Mouse (Mus musculus): ENCODE data around the gene Brpf3. TPM values are rescaled to one million over a fixed set of nuclear protein-coding genes. Genes with fewer than 3 reads are reported as not detected.

The Brpf3 gene
- total RNA-seq, 1 experiment: 24.5 TPM

GRCm38 (mm10) chr17:28776817-28777216, 24.1 kb upstream of the Brpf3 start:
- in situ Hi-C loops (cut with MboI; ENCODE audit: low sequenced_read_pairs in 2 of 2, unreplicated experiment in 2 of 2): no loop called here
- Histone ChIP-seq H3K4me1 (ENCODE audit: control insufficient read depth in 2 of 2, insufficient read depth in 2 of 2, low read length in 2 of 2, poor library complexity in 1 of 2) (peaks cover 0 to 15% of the 10 kb centered on the region in 2 experiments; a peak in 2 of 4 replicates), H3K36me3 (ENCODE audit: control insufficient read depth, insufficient read depth, low read length, poor library complexity, severe bottlenecking) (peaks cover 3% of the 10 kb centered on the region; the same call in 1 of the 2 replicates), H3K27ac (ENCODE audit: insufficient read depth, low read depth, low read length, poor library complexity, severe bottlenecking) (no peak overlapping the region), H3K9ac (ENCODE audit: insufficient read depth, low read depth, low read length, poor library complexity, severe bottlenecking) (no peak overlapping the region), H3K4me3 (ENCODE audit: insufficient read depth in 1 of 2, low read depth in 1 of 2, low read length in 2 of 2, poor library complexity in 1 of 2, severe bottlenecking in 1 of 2) (no peak overlapping the region), H3K9me3 (ENCODE audit: control insufficient read depth, insufficient read depth, low read depth, low read length) (no peaks in the 10 kb centered on the region)
- no peak for DNase-seq (ENCODE audit: low read depth, low spot score)
- TF ChIP-seq ZC3H11A (IDR thresholded peaks at IDR 0.05; ENCODE audit: borderline replicate concordance, low read depth, low read length): peak; percentile 23; the same call in 1 of the 2 replicates
- no peak for TF ChIP-seq CHD2 (IDR thresholded peaks at IDR 0.05; ENCODE audit: low read depth, low read length)
- TF ChIP-seq ZNF384 (IDR thresholded peaks at IDR 0.05; ENCODE audit: low read depth, low read length): no peak

- no peaks in the 10 kb centered on the region for H3K9me3 ChIP-seq (ENCODE audit: control insufficient read depth, insufficient read depth, low read depth, low read length)
- no peak overlapping the region for H3K9ac ChIP-seq (ENCODE audit: insufficient read depth, low read depth, low read length, poor library complexity, severe bottlenecking)
- peaks cover 3% of the 10 kb centered on the region; the same call in 1 of the 2 replicates for H3K36me3 ChIP-seq (ENCODE audit: control insufficient read depth, insufficient read depth, low read length, poor library complexity, severe bottlenecking)
- no peak for DNase-seq (ENCODE audit: low read depth, low spot score)
- H3K27ac ChIP-seq (ENCODE audit: insufficient read depth, low read depth, low read length, poor library complexity, severe bottlenecking): no peak overlapping the region
- peak overlapping the region in 1 of 2 experiments; percentile 14; a peak in 1 of 4 replicates for H3K4me3 ChIP-seq (ENCODE audit: insufficient read depth in 1 of 2, low read depth in 1 of 2, low read length in 2 of 2, poor library complexity in 1 of 2, severe bottlenecking in 1 of 2)
- no peak for TF ChIP-seq ZNF384 (IDR thresholded peaks at IDR 0.05; ENCODE audit: low read depth, low read length)
- TF ChIP-seq HCFC1 (IDR thresholded peaks at IDR 0.05; ENCODE audit: borderline replicate concordance, insufficient read depth, low read length): no peak
- TF ChIP-seq MAFK (IDR thresholded peaks at IDR 0.05; ENCODE audit: insufficient read depth, low read depth, low read length): no peak
- TF ChIP-seq CHD2 (IDR thresholded peaks at IDR 0.05; ENCODE audit: low read depth, low read length): no peak
- TF ChIP-seq ZC3H11A (IDR thresholded peaks at IDR 0.05; ENCODE audit: borderline replicate concordance, low read depth, low read length): no peak
- H3K4me1 ChIP-seq (ENCODE audit: control insufficient read depth in 2 of 2, insufficient read depth in 2 of 2, low read length in 2 of 2, poor library complexity in 1 of 2): peaks cover 1 to 17% of the 10 kb centered on the region in 2 experiments
- in situ Hi-C loops (cut with MboI; ENCODE audit: low sequenced_read_pairs in 2 of 2, unreplicated experiment in 2 of 2): no loop called here
Measured at GRCm38 (mm10) chr17:28777231-28778005, 23.5 kb upstream of the Brpf3 start.

GRCm38 (mm10) chr17:28779735-28780134, 21.2 kb upstream of the Brpf3 start:
- no peak for DNase-seq (ENCODE audit: low read depth, low spot score)
- H3K9ac ChIP-seq (ENCODE audit: insufficient read depth, low read depth, low read length, poor library complexity, severe bottlenecking): no peak overlapping the region
- in situ Hi-C loops (cut with MboI; ENCODE audit: low sequenced_read_pairs in 2 of 2, unreplicated experiment in 2 of 2): no loop called here
- TF ChIP-seq ZNF384 (IDR thresholded peaks at IDR 0.05; ENCODE audit: low read depth, low read length) (no peak), CHD2 (IDR thresholded peaks at IDR 0.05; ENCODE audit: low read depth, low read length) (no peak), ZC3H11A (IDR thresholded peaks at IDR 0.05; ENCODE audit: borderline replicate concordance, low read depth, low read length) (no peak), HCFC1 (IDR thresholded peaks at IDR 0.05; ENCODE audit: borderline replicate concordance, insufficient read depth, low read length) (no peak), MAFK (IDR thresholded peaks at IDR 0.05; ENCODE audit: insufficient read depth, low read depth, low read length) (no peak)
- peaks cover 3% of the 10 kb centered on the region; the same call in 1 of the 2 replicates for H3K36me3 ChIP-seq (ENCODE audit: control insufficient read depth, insufficient read depth, low read length, poor library complexity, severe bottlenecking)
- H3K4me3 ChIP-seq (ENCODE audit: insufficient read depth in 1 of 2, low read depth in 1 of 2, low read length in 2 of 2, poor library complexity in 1 of 2, severe bottlenecking in 1 of 2): no peak overlapping the region
- H3K9me3 ChIP-seq (ENCODE audit: control insufficient read depth, insufficient read depth, low read depth, low read length): no peaks in the 10 kb centered on the region
- no peak overlapping the region for H3K27ac ChIP-seq (ENCODE audit: insufficient read depth, low read depth, low read length, poor library complexity, severe bottlenecking)
- peaks cover 5 to 24% of the 10 kb centered on the region in 2 experiments for H3K4me1 ChIP-seq (ENCODE audit: control insufficient read depth in 2 of 2, insufficient read depth in 2 of 2, low read length in 2 of 2, poor library complexity in 1 of 2)

- Histone ChIP-seq H3K27ac (ENCODE audit: insufficient read depth, low read depth, low read length, poor library complexity, severe bottlenecking) (peak overlapping the region; percentile 76; the same call in 1 of the 2 replicates), H3K4me1 (ENCODE audit: control insufficient read depth in 2 of 2, insufficient read depth in 2 of 2, low read length in 2 of 2, poor library complexity in 1 of 2) (peaks cover 5 to 24% of the 10 kb centered on the region in 2 experiments), H3K9me3 (ENCODE audit: control insufficient read depth, insufficient read depth, low read depth, low read length) (no peaks in the 10 kb centered on the region), H3K4me3 (ENCODE audit: insufficient read depth in 1 of 2, low read depth in 1 of 2, low read length in 2 of 2, poor library complexity in 1 of 2, severe bottlenecking in 1 of 2) (no peak overlapping the region), H3K9ac (ENCODE audit: insufficient read depth, low read depth, low read length, poor library complexity, severe bottlenecking) (no peak overlapping the region; the same call in 1 of the 2 replicates), H3K36me3 (ENCODE audit: control insufficient read depth, insufficient read depth, low read length, poor library complexity, severe bottlenecking) (peaks cover 3% of the 10 kb centered on the region; the same call in 1 of the 2 replicates)
- no peak for DNase-seq (ENCODE audit: low read depth, low spot score)
- in situ Hi-C loops (cut with MboI; ENCODE audit: low sequenced_read_pairs in 2 of 2, unreplicated experiment in 2 of 2): no loop called here
- TF ChIP-seq HCFC1 (IDR thresholded peaks at IDR 0.05; ENCODE audit: borderline replicate concordance, insufficient read depth, low read length) (no peak), ZNF384 (IDR thresholded peaks at IDR 0.05; ENCODE audit: low read depth, low read length) (no peak), MAFK (IDR thresholded peaks at IDR 0.05; ENCODE audit: insufficient read depth, low read depth, low read length) (no peak)
Measured at GRCm38 (mm10) chr17:28780836-28781235, 20.1 kb upstream of the Brpf3 start.

All from ES-E14 (cell line).